Mouse (Mus musculus) lung, adult 18-20 months (tissue): Measurements from ENCODE around the gene Tmprss9.

Source experiments
- DNase-seq, 2 experiments: peaks; one replicate each; pipeline ENCODE4 v3.0.0; 2022; ENCODE audit warnings: mixed read lengths in 2 of 2

Tmprss9 gene

GRCm38 (mm10) chr10:80895100-80895499, 23.5 kb downstream of the Tmprss9 start:
- DNase-seq: no peak

GRCm38 (mm10) chr10:80895697-80896096, 24.0 kb downstream of the Tmprss9 start:
- DNase-seq: no peak

GRCm38 (mm10) chr10:80896581-80897485, 25.2 kb downstream of the Tmprss9 start:
- DNase-seq: no peak

- DNase-seq: no peak
Measured at GRCm38 (mm10) chr10:80897861-80898510, 26.3 kb downstream of the Tmprss9 start.

GRCm38 (mm10) chr10:80899074-80899473, 27.4 kb downstream of the Tmprss9 start:
- no peak for DNase-seq

- DNase-seq: no peak
Measured at GRCm38 (mm10) chr10:80899591-80900317, 28.1 kb downstream of the Tmprss9 start.

- DNase-seq: peak; percentile 99 to 100
Measured at GRCm38 (mm10) chr10:80900318-80901247, 28.9 kb downstream of the Tmprss9 start, which contains the start of gene Timm13. Timm13 (minus strand) TSS chr10:80900969.

- DNase-seq: no peak
Measured at GRCm38 (mm10) chr10:80901409-80902272, 30.0 kb downstream of the Tmprss9 start.

GRCm38 (mm10) chr10:80902273-80902940, 30.8 kb downstream of the Tmprss9 start:
- DNase-seq: no peak

GRCm38 (mm10) chr10:80903282-80903681, 31.6 kb downstream of the Tmprss9 start:
- no peak for DNase-seq

- peak in 1 of 2 experiments; percentile 19 for DNase-seq
Measured at GRCm38 (mm10) chr10:80904004-80904693, 32.5 kb downstream of the Tmprss9 start.

GRCm38 (mm10) chr10:80904709-80905108, 33.1 kb downstream of the Tmprss9 start:
- no peak for DNase-seq

GRCm38 (mm10) chr10:80909375-80910162, 37.9 kb downstream of the Tmprss9 start:
- DNase-seq: no peak

- DNase-seq: no peak
Measured at GRCm38 (mm10) chr10:80911354-80911753, 39.7 kb downstream of the Tmprss9 start.

GRCm38 (mm10) chr10:80911891-80912290, 40.2 kb downstream of the Tmprss9 start:
- no peak for DNase-seq

GRCm38 (mm10) chr10:80913364-80914011, 41.8 kb downstream of the Tmprss9 start:
- DNase-seq: no peak

GRCm38 (mm10) chr10:80914253-80914656, 42.6 kb downstream of the Tmprss9 start:
- no peak for DNase-seq

- DNase-seq: no peak
Measured at GRCm38 (mm10) chr10:80915260-80915659, 43.6 kb downstream of the Tmprss9 start.
